Mouse (Mus musculus): ENCODE measurements at regions not wholly inside any gene's neighbourhood (a gene's known extent, or its start where the extent isn't known, plus 50 kb on each side); places are given as distances from the start of the nearest gene placed in this dataset.

DNA sequence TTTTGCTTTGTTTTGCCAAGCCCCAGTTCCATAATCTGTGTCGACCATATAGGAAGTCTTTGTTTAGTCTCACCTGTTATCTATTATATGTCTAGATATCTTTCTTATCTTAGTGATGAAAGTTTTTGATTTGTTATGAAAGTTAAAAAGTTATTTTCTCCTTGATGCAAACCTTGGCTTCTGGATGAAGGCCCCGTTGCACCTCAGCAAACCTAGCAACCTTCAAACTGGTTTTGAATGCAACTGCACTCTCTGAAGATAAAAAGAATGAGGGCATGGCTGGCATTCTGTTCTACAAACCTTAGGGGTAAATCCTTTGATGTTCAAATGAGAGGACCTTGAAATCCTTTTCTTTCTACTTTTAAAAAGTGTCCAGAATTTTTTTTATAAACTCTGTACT, 837.0 kb upstream of the Ppp6c start:
- DNase-seq (ENCODE audit: low spot score) = no peak

DNA sequence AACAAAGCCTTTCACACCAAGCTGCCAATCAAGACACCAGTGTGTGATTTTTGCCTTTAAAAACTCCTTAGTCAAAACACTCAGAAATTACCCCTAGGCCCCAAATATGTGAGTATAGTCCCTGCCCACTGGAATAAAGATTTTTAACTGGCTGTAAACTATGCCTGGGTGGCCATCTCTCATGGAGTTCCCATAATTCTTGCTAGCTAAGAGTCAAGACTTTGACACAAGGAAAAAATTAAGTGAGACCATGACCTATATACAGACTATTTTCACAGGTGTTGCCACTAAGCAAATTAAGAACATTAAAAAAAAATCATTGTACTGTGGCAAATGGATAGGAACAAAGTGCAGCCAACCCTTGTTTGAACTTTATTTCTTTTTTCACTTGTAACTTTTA, 827.3 kb upstream of the Ppp6c start:
- DNase-seq (ENCODE audit: low spot score) = peak; percentile 21
